Mouse (Mus musculus): ENCODE measurements around the gene Ndufs3.

GRCm38 (mm10) chr2:90845234-90845633 is 59.4 kb downstream of the Ndufs3 start:
- TF ChIP-seq MAX (IDR thresholded peaks at IDR 0.05; ENCODE audit: low read length) (no peak), POLR2A (IDR thresholded peaks at IDR 0.05; ENCODE audit: low read depth, low read length) (no peak), MXI1 (IDR thresholded peaks at IDR 0.05; ENCODE audit: low read depth, low read length) (no peak), KAT2A (IDR thresholded peaks at IDR 0.05; ENCODE audit: insufficient replicate concordance, low read length) (no peak), TBP (conservative IDR thresholded peaks at IDR 0.05; ENCODE audit: low read depth, low read length) (no peak), ZC3H11A (IDR thresholded peaks at IDR 0.05; ENCODE audit: low read depth, low read length) (no peak)
